Mouse (Mus musculus) brain, adult 10 weeks (tissue): ENCODE data around the gene Lin7c. TPM values are rescaled to one million over a fixed set of nuclear protein-coding genes. Genes with fewer than 3 reads are reported as not detected.

ENCODE experiments used
- polyA plus RNA-seq: library from polyadenylated mRNA; stranded (reverse); fragments of 350-450 nt; fragmentation: Illumina TruSeq; extraction: RNeasy Lipid Tissue Mini Kit (QIAGEN cat#74804); gene quantifications from one replicate; pipeline ENCODE4 v1.2.3, GENCODE M21; 2015; ENCODE audit warnings: low read depth, low replicate concordance

Gene Lin7c
- polyA plus RNA-seq, result 51.0 TPM

DNA sequence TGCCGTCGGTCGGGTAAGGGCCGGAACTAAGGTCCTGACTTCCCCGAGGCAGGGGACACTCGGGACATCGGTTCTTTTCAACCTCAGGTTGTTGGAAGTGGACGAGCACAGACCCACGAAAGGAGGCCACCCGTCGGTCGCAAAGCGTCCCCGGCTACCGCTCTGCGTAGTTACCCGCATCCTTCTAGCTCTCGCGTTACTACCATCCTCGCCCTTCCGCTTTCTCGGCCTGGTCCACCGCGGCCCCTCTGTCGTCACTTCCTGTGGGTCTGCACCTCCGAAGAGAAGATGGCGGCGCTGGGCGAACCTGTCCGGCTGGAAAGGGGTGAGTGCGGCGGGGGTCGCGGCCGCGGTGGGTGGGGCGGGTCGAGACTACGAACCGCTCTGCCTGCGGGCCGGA, at the start of gene Lin7c:
TSS of gene Lin7c (plus strand) at position 257 of the 400 bp plus-strand sequence.

DNA sequence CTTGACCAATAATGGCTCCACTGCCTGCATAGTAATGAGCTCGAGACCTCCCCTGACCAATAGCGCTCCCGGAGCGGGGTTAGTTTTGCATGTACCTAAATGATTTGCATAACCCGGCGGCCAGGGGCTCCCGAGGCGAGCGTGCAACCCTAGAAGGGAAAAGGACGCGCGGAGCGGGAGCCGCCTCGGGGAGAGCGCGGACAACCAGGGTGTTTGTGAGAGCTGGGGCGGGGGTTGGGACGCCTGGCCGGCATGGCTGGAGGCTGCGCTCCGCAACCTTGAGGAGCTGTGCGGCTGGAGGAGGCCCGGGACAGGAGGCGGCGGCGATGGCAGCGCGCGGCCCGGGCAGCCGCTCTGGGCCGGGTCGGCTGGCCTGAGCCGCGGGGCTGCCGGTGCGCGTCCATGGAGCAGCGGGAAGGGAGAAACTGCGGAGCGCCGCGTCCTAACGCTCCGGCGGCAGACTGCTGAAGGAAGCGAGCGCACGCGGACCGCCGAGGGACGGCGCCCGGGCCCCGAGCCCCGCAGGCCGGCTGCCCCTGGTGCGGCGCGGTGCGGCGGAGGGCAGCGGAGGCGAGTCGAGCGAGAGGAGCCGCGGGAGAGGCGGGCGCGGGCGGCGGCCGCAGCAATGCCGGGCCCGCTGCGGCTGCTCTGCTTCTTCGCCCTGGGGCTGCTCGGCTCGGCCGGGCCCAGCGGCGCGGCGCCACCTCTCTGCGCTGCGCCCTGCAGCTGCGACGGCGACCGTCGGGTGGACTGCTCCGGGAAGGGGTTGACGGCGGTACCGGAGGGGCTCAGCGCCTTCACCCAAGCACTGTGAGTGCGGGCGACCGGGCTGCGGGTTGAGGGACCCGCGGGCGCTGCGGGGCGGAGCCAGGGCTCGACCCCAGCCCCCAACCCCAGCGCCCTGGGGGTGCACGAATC, 27.1 kb downstream of the Lin7c start, which contains the start of gene Lgr4:
TSS of gene Lgr4 (plus strand) at position 152 of the 918 bp plus-strand sequence.

Other genes with a start within 250 kb of the Lin7c start
- 20.5 TPM for gene Bdnf, start 216.2 kb upstream of the Lin7c start, polyA plus RNA-seq
- 16.6 TPM for gene Lgr4, start 26.8 kb downstream of the Lin7c start, polyA plus RNA-seq
- 10.6 TPM for gene Ccdc34, start 127.0 kb downstream of the Lin7c start, polyA plus RNA-seq